Mouse (Mus musculus): ENCODE results near the gene Nmt1.

DNA sequence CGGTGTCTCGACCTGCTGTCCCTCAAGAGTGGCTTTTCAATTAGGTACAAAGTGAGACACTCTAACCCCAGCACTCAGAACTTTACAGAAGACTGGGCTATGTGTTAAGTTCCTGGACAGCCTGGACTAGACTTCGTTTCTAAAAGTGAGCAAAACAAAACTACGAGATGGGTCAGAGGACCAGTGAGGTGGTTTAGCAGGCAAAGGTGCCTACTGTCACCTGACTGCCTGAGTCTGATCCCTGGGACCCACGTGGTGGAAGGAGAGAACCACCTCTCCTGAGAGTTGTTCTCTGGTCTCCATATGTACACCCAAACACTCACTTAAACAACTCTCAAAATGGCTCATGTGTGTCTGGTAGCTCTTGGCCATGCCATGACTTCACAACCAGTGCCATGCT lies 26.9 kb upstream of the Nmt1 start:
- no peak for TF ChIP-seq KAT2A (IDR thresholded peaks at IDR 0.05; ENCODE audit: insufficient replicate concordance, low read length)
- no peak for TF ChIP-seq POLR2A (IDR thresholded peaks at IDR 0.05; ENCODE audit: low read depth, low read length)
- TF ChIP-seq EP300 (IDR thresholded peaks at IDR 0.05; ENCODE audit: low read length), result no peak
- no peak for TF ChIP-seq USF2 (conservative IDR thresholded peaks at IDR 0.05; ENCODE audit: low read depth, low read length)
- no peak for TF ChIP-seq GABPA (IDR thresholded peaks at IDR 0.05; ENCODE audit: insufficient replicate concordance, low read depth, low read length)
- TF ChIP-seq MAZ (IDR thresholded peaks at IDR 0.05; ENCODE audit: low read depth, low read length), result no peak
- no peak for TF ChIP-seq PAX5 (IDR thresholded peaks at IDR 0.05; ENCODE audit: low read length)
- TF ChIP-seq JUN (IDR thresholded peaks at IDR 0.05; ENCODE audit: insufficient read depth, low read depth, low read length), result no peak
- TF ChIP-seq CHD1 (IDR thresholded peaks at IDR 0.05; ENCODE audit: low read depth, low read length), result no peak
- no peak for TF ChIP-seq CHD2 (IDR thresholded peaks at IDR 0.05; ENCODE audit: low read length)
- no peak for TF ChIP-seq CTCF (conservative IDR thresholded peaks at IDR 0.05 in 1 of 2, IDR thresholded peaks at IDR 0.05 in 1 of 2; ENCODE audit: low read depth in 2 of 2, low read length in 2 of 2)
